Mouse (Mus musculus) gastrocnemius, adult 8-10 months (tissue): ENCODE data around the gene Anks6. TPM values are rescaled to one million over a fixed set of nuclear protein-coding genes. Genes with fewer than 3 reads are reported as not detected.

Experiments used
- DNase-seq, 2 experiments: peaks; one replicate each; pipeline ENCODE4 v3.0.0; 2022; ENCODE audit warnings: low spot score in 2 of 2
- total RNA-seq, 4 experiments: library from RNA; stranded (reverse); gene quantifications; 2 replicates each; pipeline ENCODE4 v1.2.4; 2022

Anks6 gene
- total RNA-seq, 4 experiments from 2014 or later = 0.78 to 1.7 (median 1.1) TPM

GRCm38 (mm10) chr4:47046974-47047373 is 10.3 kb downstream of the Anks6 start:
- no peak for DNase-seq

GRCm38 (mm10) chr4:47043866-47044265 is 13.4 kb downstream of the Anks6 start:
- peak in 1 of 2 experiments; percentile 30 for DNase-seq

GRCm38 (mm10) chr4:47039586-47039985 is 17.6 kb downstream of the Anks6 start:
- DNase-seq = no peak

GRCm38 (mm10) chr4:47037321-47037657 is 19.9 kb downstream of the Anks6 start:
- peak; percentile 49 to 50 for DNase-seq

- DNase-seq = no peak
These were observed 20.5 kb downstream of the Anks6 start for GRCm38 (mm10) chr4:47036486-47037320.

GRCm38 (mm10) chr4:47035536-47035935 is 21.7 kb downstream of the Anks6 start:
- DNase-seq = no peak

- no peak for DNase-seq
These were observed 25.1 kb downstream of the Anks6 start for GRCm38 (mm10) chr4:47032171-47032570.

- DNase-seq = no peak
These were observed 28.4 kb downstream of the Anks6 start for GRCm38 (mm10) chr4:47028791-47029190.

- no peak for DNase-seq
These were observed 33.3 kb downstream of the Anks6 start for GRCm38 (mm10) chr4:47023949-47024348.

GRCm38 (mm10) chr4:47022804-47023603 is 34.2 kb downstream of the Anks6 start:
- DNase-seq = no peak

GRCm38 (mm10) chr4:47020563-47020962 is 36.7 kb downstream of the Anks6 start:
- DNase-seq = peak in 1 of 2 experiments; percentile 31

- DNase-seq = no peak
These were observed 42.1 kb downstream of the Anks6 start for GRCm38 (mm10) chr4:47015156-47015555.

GRCm38 (mm10) chr4:47012476-47012875 is 44.8 kb downstream of the Anks6 start:
- DNase-seq = no peak

GRCm38 (mm10) chr4:47010400-47011231 is 46.6 kb downstream of the Anks6 start:
- DNase-seq = no peak

GRCm38 (mm10) chr4:47000626-47001395 is 56.4 kb downstream of the Anks6 start:
- no peak for DNase-seq

GRCm38 (mm10) chr4:46997969-46998368 is 59.3 kb downstream of the Anks6 start:
- no peak for DNase-seq

- no peak for DNase-seq
These were observed 64.3 kb downstream of the Anks6 start for GRCm38 (mm10) chr4:46992827-46993473.

- no peak for DNase-seq
These were observed 65.3 kb downstream of the Anks6 start for GRCm38 (mm10) chr4:46991959-46992316.

- no peak for DNase-seq
These were observed 65.9 kb downstream of the Anks6 start, which contains the start of gene Gabbr2 for GRCm38 (mm10) chr4:46991016-46991958. Gene Gabbr2 (minus strand): TSS chr4:46991873.
